Mouse (Mus musculus): ENCODE data around the gene Jade2.

Jade2 gene

DNA sequence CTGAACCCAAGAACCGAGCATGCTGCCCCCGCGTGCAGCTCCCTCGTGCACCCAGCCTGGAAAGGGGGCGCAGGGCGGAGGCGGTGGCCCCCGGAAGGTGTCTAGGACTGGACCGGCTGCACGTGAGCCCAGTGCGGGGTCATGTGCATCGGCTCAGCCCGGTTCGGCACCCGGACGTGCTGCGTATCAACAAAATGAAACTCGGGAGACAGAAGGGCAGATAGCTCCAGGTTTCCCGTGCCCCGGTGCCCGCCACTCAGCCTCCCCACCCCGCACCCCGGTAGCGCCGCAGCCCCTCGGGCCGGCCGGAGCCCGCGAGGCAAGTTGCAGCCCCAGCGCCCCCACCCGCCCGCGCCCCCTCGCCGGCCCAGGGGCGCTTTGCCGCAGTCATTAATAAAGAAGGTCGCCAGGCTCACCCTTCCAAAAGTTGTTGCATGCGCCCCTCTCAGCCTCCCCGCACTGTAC, 805 bp downstream of the Jade2 start:
- DNase-seq: peak; percentile 49

DNA sequence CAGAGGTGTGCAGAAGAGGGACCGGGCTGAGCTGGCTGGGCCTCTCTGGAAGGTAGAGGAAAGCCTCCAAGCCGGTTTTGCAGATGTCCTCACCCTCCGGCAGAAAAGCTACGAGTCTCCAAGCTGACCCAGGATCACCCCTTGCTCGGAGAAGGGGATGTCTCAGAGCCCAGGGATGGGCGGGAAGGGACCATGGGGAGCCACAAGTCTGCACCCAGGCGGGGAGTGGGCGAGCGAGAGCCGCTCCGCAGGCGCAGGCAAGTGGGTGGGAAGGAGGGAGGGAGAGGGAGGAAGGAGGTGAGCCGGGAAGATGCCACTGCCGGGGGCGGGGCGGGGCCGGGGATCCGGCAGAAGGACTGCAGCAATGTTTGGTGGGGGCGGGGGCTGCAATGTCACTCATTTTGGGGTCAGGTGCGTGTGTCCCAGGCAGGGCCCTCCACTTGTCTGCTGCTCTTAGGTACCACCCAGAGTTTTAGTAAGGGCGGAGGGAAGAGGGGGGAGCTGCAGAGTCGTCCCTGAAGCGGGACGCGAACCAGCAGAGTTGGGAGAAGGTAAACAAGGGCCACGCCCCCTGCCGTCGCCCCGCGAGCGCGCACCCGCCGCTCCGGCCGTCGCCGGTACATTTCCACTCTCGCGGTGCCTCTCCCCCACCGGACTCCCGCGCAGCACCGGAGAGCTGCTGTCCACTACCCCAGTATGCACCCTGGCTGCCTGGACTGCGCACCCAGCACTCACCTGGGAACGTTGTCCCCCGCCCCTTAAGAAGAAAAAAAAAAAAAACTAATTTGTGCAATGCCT, 1.4 kb downstream of the Jade2 start:
- DNase-seq: peak; percentile 73

DNA sequence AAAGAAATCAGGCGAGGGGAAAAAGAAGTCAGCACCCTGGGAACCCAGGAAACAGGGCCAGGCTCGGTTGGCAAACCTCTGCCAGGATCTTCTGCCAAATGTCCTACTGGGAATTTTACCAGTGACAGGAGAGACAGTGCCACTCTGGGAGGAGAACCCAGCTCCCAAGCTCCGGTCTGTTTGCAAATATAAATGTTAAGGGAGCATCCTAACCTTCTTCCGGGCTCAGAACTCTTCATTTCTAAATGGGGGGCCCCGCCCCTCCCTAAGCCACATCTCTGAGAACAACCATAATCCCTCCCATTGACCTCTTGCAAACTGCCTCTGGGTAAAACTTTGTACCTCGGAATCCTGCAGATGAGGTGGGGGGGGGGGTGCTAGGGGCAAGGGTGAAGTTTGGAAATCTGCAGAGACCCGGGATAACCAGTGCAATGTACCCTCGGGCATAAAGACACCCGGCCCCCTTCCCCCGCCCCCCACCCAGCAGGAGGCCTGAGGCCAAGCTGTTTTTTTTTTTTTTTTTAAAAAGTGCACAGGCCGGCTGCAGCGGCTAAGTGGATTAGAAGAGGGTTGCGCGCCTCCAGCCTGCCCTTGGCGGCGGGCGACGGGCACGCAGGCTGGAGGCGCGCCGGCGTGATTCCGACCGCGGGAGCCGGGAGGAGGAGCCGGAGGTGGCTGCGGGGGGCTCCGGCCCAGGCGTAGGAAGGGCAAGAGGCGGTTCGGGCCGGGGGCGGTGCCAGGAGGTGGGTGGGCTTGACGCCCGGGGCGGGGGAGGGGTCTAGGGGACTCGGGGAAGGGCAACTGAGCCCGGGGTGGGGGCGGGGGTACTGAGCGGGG, 2.3 kb downstream of the Jade2 start:
- DNase-seq: peak; percentile 77

DNA sequence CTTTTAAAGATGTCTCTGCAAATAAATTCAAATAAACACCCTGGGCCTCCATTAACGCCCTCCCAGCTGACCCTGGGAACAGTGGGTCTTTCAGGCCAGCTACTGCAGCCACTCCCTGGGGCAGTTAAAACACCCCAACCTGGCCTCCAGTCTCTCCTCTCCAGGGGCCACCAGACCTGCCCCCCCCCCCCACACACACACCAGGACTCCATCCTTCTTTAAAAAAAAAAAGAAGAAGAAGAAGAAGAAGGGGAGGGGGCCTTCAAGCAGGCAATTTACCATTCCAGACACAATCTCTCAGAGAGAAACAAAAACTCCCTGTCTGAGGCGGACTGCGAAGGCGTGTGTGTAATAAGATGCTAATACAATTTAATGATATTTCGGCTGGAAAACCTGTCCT, 4.9 kb downstream of the Jade2 start:
- DNase-seq: no peak

- no peak for DNase-seq
Measured at GRCm38 (mm10) chr11:51852091-51852521, 5.3 kb downstream of the Jade2 start.

DNA sequence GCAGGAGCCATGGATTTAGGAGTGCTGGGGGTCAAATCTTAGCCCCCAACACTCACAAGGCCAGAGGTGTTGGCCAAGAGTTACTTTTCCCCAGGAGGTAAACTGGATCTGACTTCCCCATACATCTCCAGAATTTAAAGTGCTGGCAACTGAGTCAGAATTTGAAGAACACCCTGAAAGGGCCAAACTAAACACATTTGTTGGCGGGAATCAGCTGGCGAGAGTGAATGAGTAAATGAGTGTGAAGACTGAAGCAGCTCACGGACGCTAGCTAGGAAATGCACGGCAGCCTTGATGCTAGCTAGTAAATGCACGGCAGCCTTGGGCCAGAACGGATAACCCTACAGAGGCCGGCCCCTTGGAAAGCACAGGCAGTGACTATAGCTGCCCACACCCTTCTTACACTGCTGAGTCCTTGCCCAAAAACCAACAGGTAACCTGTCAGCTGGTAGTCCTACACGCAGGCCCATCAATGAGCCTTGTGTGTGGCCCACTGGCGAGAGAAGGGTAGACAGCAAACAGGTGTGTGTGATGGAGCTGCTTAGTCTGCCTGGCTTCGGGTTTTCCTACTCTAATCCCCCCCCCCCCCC, 6.6 kb downstream of the Jade2 start:
- no peak for DNase-seq

- no peak for DNase-seq
Measured at GRCm38 (mm10) chr11:51848324-51848723, 9.1 kb downstream of the Jade2 start.

- no peak for DNase-seq
Measured at GRCm38 (mm10) chr11:51847902-51848301, 9.6 kb downstream of the Jade2 start.

GRCm38 (mm10) chr11:51845981-51846883, 11.2 kb downstream of the Jade2 start:
- DNase-seq: no peak

GRCm38 (mm10) chr11:51844529-51845098, 12.8 kb downstream of the Jade2 start:
- DNase-seq: no peak

GRCm38 (mm10) chr11:51843898-51844297, 13.6 kb downstream of the Jade2 start:
- no peak for DNase-seq

DNA sequence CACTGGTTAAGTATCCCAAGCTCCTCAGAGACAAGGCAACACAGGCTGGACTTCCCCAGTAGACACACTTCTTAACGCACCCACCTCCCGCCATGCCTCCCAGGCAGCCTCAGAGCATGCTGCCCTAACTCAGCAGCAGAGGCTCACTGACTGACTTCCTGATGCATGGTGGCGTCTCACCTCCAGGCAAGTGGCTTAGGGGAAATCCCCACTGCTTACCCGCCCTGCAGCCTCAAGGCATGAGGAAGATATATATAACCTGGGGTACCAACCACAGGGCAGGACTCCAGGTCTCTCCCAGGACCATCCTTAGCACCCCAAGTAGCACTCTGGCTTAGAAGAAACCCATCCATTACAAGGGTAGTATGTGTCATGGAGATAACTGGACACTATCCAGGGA, 14.3 kb downstream of the Jade2 start:
- DNase-seq: no peak

DNA sequence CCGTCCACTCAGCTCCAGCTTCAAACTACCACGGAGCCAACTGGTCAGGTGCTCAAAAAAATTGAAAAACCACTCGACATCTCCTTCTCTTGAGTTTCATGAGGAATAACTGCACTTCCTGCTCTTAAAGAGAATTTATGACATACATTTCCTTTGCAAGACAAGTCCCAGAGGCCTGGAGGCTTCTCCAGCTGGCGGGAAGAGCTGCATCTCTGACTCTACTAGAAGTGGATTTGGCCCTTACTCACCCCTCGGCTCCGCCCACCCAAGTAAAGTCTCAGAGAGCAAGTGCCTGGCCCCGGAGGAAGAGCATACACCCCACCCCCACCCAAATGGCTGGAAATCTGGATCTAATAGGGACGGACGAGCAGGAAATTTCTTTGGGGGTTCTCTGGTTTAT, 16.3 kb downstream of the Jade2 start:
- DNase-seq: no peak

GRCm38 (mm10) chr11:51840657-51841056, 16.8 kb downstream of the Jade2 start:
- DNase-seq: no peak

GRCm38 (mm10) chr11:51839973-51840372, 17.5 kb downstream of the Jade2 start:
- no peak for DNase-seq

GRCm38 (mm10) chr11:51839106-51839505, 18.3 kb downstream of the Jade2 start:
- DNase-seq: no peak

DNA sequence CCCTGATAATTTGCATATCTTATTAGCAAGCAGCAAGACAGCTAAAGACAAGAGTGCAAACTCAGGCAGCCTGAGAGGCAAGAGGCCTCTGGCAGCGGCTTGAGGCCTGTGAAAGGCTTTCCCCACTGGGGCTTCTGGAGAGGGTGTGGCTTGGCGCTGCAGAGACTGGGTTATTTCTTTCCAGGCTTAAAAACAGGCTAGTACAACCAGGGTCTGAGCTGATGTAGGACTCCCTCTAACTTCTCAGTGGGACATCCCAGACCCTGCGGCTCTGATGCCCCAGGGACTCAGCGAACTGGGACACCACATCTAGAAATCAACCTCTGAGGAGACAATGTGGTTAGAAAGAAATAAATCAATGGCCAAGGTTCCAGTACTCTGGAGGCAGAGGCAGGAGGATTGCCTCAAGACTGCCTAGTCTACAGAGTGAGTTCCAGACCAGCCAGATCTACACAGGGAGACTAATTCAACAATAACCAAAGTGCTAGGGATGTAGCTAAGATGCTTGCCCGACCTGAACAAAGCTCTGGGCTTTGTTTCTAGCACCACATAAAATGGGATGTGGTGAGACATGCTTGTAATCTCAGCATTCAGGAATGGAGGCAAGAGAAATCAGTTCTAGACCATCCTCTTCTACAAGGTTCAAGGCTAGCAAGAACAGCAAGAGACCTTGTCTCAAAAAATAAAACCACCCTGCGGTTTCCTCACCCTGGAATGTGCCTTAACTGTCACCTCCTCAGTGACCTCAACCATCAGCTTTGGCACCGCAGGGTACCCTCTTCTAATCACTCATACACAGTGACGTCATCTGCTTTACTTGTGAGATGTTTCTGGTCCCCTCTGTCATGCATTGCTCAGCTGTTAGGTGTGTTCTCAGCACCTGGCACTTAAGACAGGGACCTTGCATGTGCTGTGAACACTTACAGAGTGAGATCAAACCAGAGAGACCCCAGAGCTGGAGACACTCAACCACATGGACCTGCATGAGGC, 20.0 kb downstream of the Jade2 start:
- DNase-seq: no peak

- DNase-seq: no peak
Measured at GRCm38 (mm10) chr11:51836506-51836905, 20.9 kb downstream of the Jade2 start.

DNA sequence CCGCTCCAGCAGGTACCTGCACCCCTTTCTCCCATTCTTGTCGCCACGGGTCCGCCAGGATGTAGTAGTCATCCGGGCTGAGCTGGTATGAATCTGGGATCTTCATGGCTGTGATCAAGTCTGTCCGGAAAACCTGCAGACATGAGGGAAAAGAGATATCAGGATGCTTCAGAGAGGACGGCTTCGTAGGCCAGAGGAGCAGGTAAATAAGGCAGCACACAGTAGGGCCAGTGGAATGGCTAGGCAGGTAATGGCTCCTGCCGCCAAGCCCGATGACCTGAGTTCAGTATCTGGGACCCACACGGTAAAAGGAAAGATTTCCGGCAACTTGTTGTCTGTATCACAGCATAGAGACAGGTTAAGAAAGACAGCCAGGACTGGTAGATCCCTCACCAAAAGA, 21.9 kb downstream of the Jade2 start:
- no peak for DNase-seq

DNA sequence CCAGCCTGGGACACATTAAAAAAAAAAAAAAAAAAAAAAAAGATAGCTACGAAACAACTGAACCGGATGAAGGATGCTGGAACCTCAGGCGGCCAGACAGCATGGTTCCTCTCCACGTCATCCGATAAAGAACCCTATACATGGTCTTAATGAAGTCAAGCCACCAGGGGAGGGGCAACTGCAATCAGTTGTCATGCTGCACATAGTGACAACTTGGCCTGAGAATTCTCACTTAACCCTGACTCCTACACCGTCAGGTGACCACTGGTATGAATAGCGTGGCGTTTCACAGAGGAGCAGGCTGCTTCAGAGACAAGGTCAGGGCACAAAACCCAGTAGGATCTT, 23.4 kb downstream of the Jade2 start:
- no peak for DNase-seq

All from right cerebral cortex, postnatal 14 days (tissue).